In the genomic region with DNA sequence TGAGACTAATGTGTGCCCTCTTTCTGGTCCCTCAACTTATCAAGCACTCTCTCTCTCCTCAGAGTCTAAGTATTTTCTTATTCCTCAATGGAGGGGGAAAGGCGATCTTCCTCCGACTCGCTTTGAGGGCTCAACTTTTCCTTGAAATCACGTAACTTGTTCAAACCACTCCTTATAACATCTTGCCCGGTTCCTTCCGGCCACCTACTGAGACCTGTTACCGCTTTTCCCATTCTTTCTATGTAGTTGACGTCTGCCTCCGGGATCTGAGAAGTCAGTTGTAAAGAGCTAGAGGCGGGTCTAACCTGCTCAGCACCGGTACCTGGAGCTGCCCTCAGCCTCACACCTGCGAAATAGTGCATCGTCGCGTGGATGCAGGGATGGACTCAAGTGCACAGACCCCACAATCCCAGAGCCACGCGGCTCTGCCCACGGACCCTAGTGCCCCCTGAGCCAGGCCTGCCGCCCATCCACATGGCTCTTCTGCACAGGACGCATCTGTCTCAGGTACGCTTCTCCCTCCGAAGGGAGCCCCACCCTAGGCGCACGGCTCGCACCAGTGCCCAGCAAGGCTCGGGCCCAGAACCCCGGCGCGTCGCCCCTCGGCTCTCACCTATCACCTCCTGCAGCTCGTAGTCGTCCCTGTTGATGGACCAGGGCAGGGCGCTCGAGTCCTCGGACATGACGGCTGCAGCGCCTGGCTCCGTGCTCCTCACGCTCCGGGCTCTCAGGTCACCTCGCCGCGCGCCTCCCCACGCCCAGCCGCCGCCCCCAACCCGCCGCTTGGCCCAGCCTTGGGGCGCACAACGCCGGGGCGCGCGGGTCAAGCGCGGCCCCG, we compare ENCODE assay signal across 8 mouse cellular contexts. TPM values are rescaled to one million over a fixed set of nuclear protein-coding genes. Genes with fewer than 3 reads are reported as not detected.
DNase-seq lines count a peak whose midpoint lies in the region; ATAC-seq and TF ChIP-seq lines count a peak whose summit lies in the region.

No protein-coding gene starts in this region.

- ATAC-seq in heart, embryonic 14.5 days (ENCODE audit: insufficient number of reproducible peaks, insufficient read depth, low FRiP score, low read depth) = peak; percentile 15
- no peak for ATAC-seq in G1E (ENCODE audit: extremely low read depth, insufficient number of reproducible peaks, low FRiP score, poor library complexity, severe bottlenecking)
- ATAC-seq in erythroid progenitor cell, adult 5-6 weeks (replicated peaks; ENCODE audit: low FRiP score, poor library complexity, severe bottlenecking) = peak; percentile 16
- peak; percentile 20 for ATAC-seq in midbrain, postnatal 0 days (ENCODE audit: low FRiP score)

- H3K36me3 ChIP-seq in heart, embryonic 14.5 days (ENCODE audit: control insufficient read depth, insufficient read depth, low read length) = 0 out of 2 replicates have a peak, but pooled peaks cover 6% of the 10 kb centered on the region
- peaks cover 22% of the 10 kb centered on the region for H3K36me3 ChIP-seq in G1E (replicated peaks)
- no peaks in the 10 kb centered on the region for H3K36me3 ChIP-seq in midbrain, postnatal 0 days (ENCODE audit: insufficient read depth, low read length)

- WGBS in heart, embryonic 14.5 days = 2% methylated on average over 59 of the region's 59 CpGs
- WGBS in midbrain, postnatal 0 days = under 1% methylated on average over 55 of the region's 59 CpGs

- H3K4me3 ChIP-seq in heart, embryonic 14.5 days (ENCODE audit: control insufficient read depth in 1 of 2, insufficient read depth in 1 of 2, low read depth in 1 of 2, low read length in 2 of 2) = peak overlapping the region; percentile 53 to 95
- H3K4me3 ChIP-seq in G1E (ENCODE audit: low read depth, low read length) = peak overlapping the region; percentile 99
- H3K4me3 ChIP-seq in midbrain, postnatal 0 days (ENCODE audit: low read depth, low read length) = peak overlapping the region; percentile 91

- peak overlapping the region; percentile 91 for H3K9ac ChIP-seq in heart, embryonic 14.5 days (ENCODE audit: low read length)
- H3K9ac ChIP-seq in midbrain, postnatal 0 days (replicated peaks; ENCODE audit: low read length, poor library complexity, severe bottlenecking) = peak overlapping the region; percentile 87

- H3K4me1 ChIP-seq in heart, embryonic 14.5 days (ENCODE audit: control insufficient read depth in 2 of 2, insufficient read depth in 2 of 2, low read length in 2 of 2) = peaks cover 0 to 10% of the 10 kb centered on the region in 2 experiments; a peak in 2 of 4 replicates
- peaks cover 42% of the 10 kb centered on the region for H3K4me1 ChIP-seq in G1E (ENCODE audit: insufficient read depth, low read depth, low read length)
- H3K4me1 ChIP-seq in midbrain, postnatal 0 days (ENCODE audit: insufficient read depth, low read length) = no peaks in the 10 kb centered on the region

- H3K27ac ChIP-seq in heart, embryonic 14.5 days (replicated peaks in 1 of 2; ENCODE audit: control insufficient read depth in 1 of 2, insufficient read depth in 1 of 2, low read depth in 2 of 2, low read length in 2 of 2) = peak overlapping the region; percentile 89 to 93; a peak in 3 of 4 replicates
- H3K27ac ChIP-seq in midbrain, postnatal 0 days (ENCODE audit: low read depth, low read length) = peak overlapping the region; percentile 93

- H3K27me3 ChIP-seq in heart, embryonic 14.5 days (ENCODE audit: control insufficient read depth, insufficient read depth, low read length) = no peaks in the 10 kb centered on the region
- H3K27me3 ChIP-seq in G1E (ENCODE audit: insufficient read depth, low read length) = no peaks in the 10 kb centered on the region
- H3K27me3 ChIP-seq in midbrain, postnatal 0 days (ENCODE audit: insufficient read depth, low read length) = no peaks in the 10 kb centered on the region

- DNase-seq in heart, adult 8-10 months (ENCODE audit: low spot score) = no peak
- no peak for DNase-seq in G1E (ENCODE audit: low spot score)
- DNase-seq in kidney, postnatal 36 days = peak; percentile 10 to 21
- peak; percentile 5 for DNase-seq in midbrain, postnatal 0 days (ENCODE audit: low spot score)
- DNase-seq in ovary, adult 18-20 months (ENCODE audit: low spot score) = no peak
- no peak for DNase-seq in gastrocnemius, adult 18-20 months (ENCODE audit: low spot score)

- TF ChIP-seq CTCF in G1E (IDR thresholded peaks at IDR 0.05; ENCODE audit: low read depth, low read length) = no peak
- TF ChIP-seq CTCF in midbrain, postnatal 0 days (IDR thresholded peaks at IDR 0.05) = no peak

- peak overlapping the region; percentile 99 for H3K4me2 ChIP-seq in heart, embryonic 14.5 days (ENCODE audit: low read length)
- H3K4me2 ChIP-seq in midbrain, postnatal 0 days (ENCODE audit: low read depth, low read length, poor library complexity, severe bottlenecking) = peak overlapping the region; percentile 91

- H3K9me3 ChIP-seq in heart, embryonic 14.5 days (ENCODE audit: control insufficient read depth, low read length) = no peaks in the 10 kb centered on the region
- H3K9me3 ChIP-seq in G1E (replicated peaks) = no peaks in the 10 kb centered on the region
- no peaks in the 10 kb centered on the region for H3K9me3 ChIP-seq in midbrain, postnatal 0 days (ENCODE audit: low read length)

RNA-seq across cellular contexts. Expression of gene Oxsr1, which starts 0.6 kb away (rescaled TPM):
- 10.2 and 11.7 TPM in 2 replicates for polyA plus RNA-seq in heart, embryonic 14.5 days (2014; fragmentation: Nextera tagmentation; extraction: Ambion mirVana)
- 10 to 100 TPM; 52.5 to 63.2 (median 55.3) TPM for total RNA-seq in heart, adult 8-10 months (2022)
- 35.4 and 59.7 TPM in 2 replicates for total RNA-seq in G1E (2014; fragmentation: Nextera tagmentation)
- total RNA-seq in G1E (2017) = 53.5 and 56.3 TPM in 2 replicates
- polyA plus RNA-seq in G1E (2012) = 14.7 and 18.2 TPM in 2 replicates
- total RNA-seq in erythroid progenitor cell, adult 5-6 weeks (2015; ENCODE audit: low replicate concordance) = 20.9 and 48.6 TPM in 2 replicates
- 35.0 and 37.1 TPM in 2 replicates for total RNA-seq in erythroid progenitor cell, adult 5-6 weeks (2017; ENCODE audit: low replicate concordance)
- total RNA-seq in midbrain, postnatal 0 days (2014; rRNA removed) = 38.5 and 55.7 TPM in 2 replicates
- polyA plus RNA-seq in midbrain, postnatal 0 days (2015; fragmentation: Nextera tagmentation; extraction: Ambion mirVana) = 10.5 and 10.7 TPM in 2 replicates
- total RNA-seq in gastrocnemius, adult 18-20 months (2021) = 10 to 100 TPM; 65.3 to 67.3 TPM

RNA-seq across cellular contexts. Expression of gene Acaa1a, which starts 17.9 kb away (rescaled TPM):
- polyA plus RNA-seq in heart, embryonic 14.5 days (2014; fragmentation: Nextera tagmentation; extraction: Ambion mirVana) = 78.3 and 81.6 TPM in 2 replicates
- total RNA-seq in heart, adult 8-10 months (2022) = 10 to 100 TPM; 75.1 to 88.4 (median 78.0) TPM
- total RNA-seq in G1E (2014; fragmentation: Nextera tagmentation) (14.2 and 18.1 TPM in 2 replicates), G1E (2017) (30.7 and 31.9 TPM in 2 replicates)
- 53.4 and 71.2 TPM in 2 replicates for polyA plus RNA-seq in G1E (2012)
- 5.9 and 10.8 TPM in 2 replicates for total RNA-seq in erythroid progenitor cell, adult 5-6 weeks (2015; ENCODE audit: low replicate concordance)
- total RNA-seq in erythroid progenitor cell, adult 5-6 weeks (2017; ENCODE audit: low replicate concordance) = 5.2 and 5.4 TPM in 2 replicates
- total RNA-seq in midbrain, postnatal 0 days (2014; rRNA removed) = 106 and 120 TPM in 2 replicates
- 75.5 and 82.6 TPM in 2 replicates for polyA plus RNA-seq in midbrain, postnatal 0 days (2015; fragmentation: Nextera tagmentation; extraction: Ambion mirVana)
- 10 to 100 TPM; 35.4 to 35.6 TPM for total RNA-seq in gastrocnemius, adult 18-20 months (2021)

RNA-seq across cellular contexts. Expression of gene Myd88, which starts 19.6 kb away (rescaled TPM):
- polyA plus RNA-seq in heart, embryonic 14.5 days (2014; fragmentation: Nextera tagmentation; extraction: Ambion mirVana) = 13.2 and 14.9 TPM in 2 replicates
- total RNA-seq in heart, adult 8-10 months (2022) = 10 to 100 TPM; 10.7 to 12.5 (median 11.4) TPM
- total RNA-seq in G1E (2014; fragmentation: Nextera tagmentation) = 24.4 and 31.3 TPM in 2 replicates
- 26.0 and 27.0 TPM in 2 replicates for total RNA-seq in G1E (2017)
- polyA plus RNA-seq in G1E (2012) = 8.9 and 12.3 TPM in 2 replicates
- 22.6 and 25.9 TPM in 2 replicates for total RNA-seq in erythroid progenitor cell, adult 5-6 weeks (2015; ENCODE audit: low replicate concordance)
- 5.9 and 14.0 TPM in 2 replicates for total RNA-seq in erythroid progenitor cell, adult 5-6 weeks (2017; ENCODE audit: low replicate concordance)
- total RNA-seq in midbrain, postnatal 0 days (2014; rRNA removed) = 4.2 and 5.9 TPM in 2 replicates
- 4.7 and 5.6 TPM in 2 replicates for polyA plus RNA-seq in midbrain, postnatal 0 days (2015; fragmentation: Nextera tagmentation; extraction: Ambion mirVana)
- total RNA-seq in gastrocnemius, adult 18-20 months (2021) = 1 to 10 TPM; 4.8 to 6.6 TPM

RNA-seq across cellular contexts. Expression of gene Xylb, which starts 35.6 kb away (rescaled TPM):
- polyA plus RNA-seq in heart, embryonic 14.5 days (2014; fragmentation: Nextera tagmentation; extraction: Ambion mirVana) = 1.2 and 2.0 TPM in 2 replicates
- total RNA-seq in heart, adult 8-10 months (2022) = under 1 TPM; 0.25 to 0.41 (median 0.39) TPM
- 20.0 and 23.7 TPM in 2 replicates for total RNA-seq in G1E (2014; fragmentation: Nextera tagmentation)
- 9.9 and 10.3 TPM in 2 replicates for total RNA-seq in G1E (2017)
- polyA plus RNA-seq in G1E (2012) = 7.7 and 8.1 TPM in 2 replicates
- total RNA-seq in erythroid progenitor cell, adult 5-6 weeks (2015; ENCODE audit: low replicate concordance) = not detected in 2 replicates
- not detected in 2 replicates for total RNA-seq in erythroid progenitor cell, adult 5-6 weeks (2017; ENCODE audit: low replicate concordance)
- 2.6 and 3.2 TPM in 2 replicates for total RNA-seq in midbrain, postnatal 0 days (2014; rRNA removed)
- 3.9 and 4.3 TPM in 2 replicates for polyA plus RNA-seq in midbrain, postnatal 0 days (2015; fragmentation: Nextera tagmentation; extraction: Ambion mirVana)
- total RNA-seq in gastrocnemius, adult 18-20 months (2021) = under 1 TPM; 0.09 to 0.38 TPM

RNA-seq across cellular contexts. Expression of gene Slc22a14, which starts 43.7 kb away (rescaled TPM):
- not detected in 2 replicates for polyA plus RNA-seq in heart, embryonic 14.5 days (2014; fragmentation: Nextera tagmentation; extraction: Ambion mirVana)
- under 1 TPM in 2 of 4 experiments, not detected in 2; 0.31 to 0.47 TPM for total RNA-seq in heart, adult 8-10 months (2022)
- not detected in 2 replicates for total RNA-seq in G1E (2014; fragmentation: Nextera tagmentation)
- total RNA-seq in G1E (2017) = not detected in 2 replicates
- not detected in 2 replicates for polyA plus RNA-seq in G1E (2012)
- total RNA-seq in erythroid progenitor cell, adult 5-6 weeks (2015; ENCODE audit: low replicate concordance) = not detected in 2 replicates
- not detected in 2 replicates for total RNA-seq in erythroid progenitor cell, adult 5-6 weeks (2017; ENCODE audit: low replicate concordance)
- not detected in 2 replicates for total RNA-seq in midbrain, postnatal 0 days (2014; rRNA removed)
- 0.15 TPM in 1 of 2 replicates, not detected in the other for polyA plus RNA-seq in midbrain, postnatal 0 days (2015; fragmentation: Nextera tagmentation; extraction: Ambion mirVana)
- total RNA-seq in gastrocnemius, adult 18-20 months (2021) = not detected

Comparison
In these comparisons a context has a peak if more than half of its experiments do, and no peak if none do; other contexts are left out.
1. DNase-seq: peak in kidney, postnatal 36 days (2 of 2) and midbrain, postnatal 0 days (single experiment); none in heart, adult 8-10 months (single experiment), G1E (single experiment), ovary, adult 18-20 months (single experiment) and gastrocnemius, adult 18-20 months (single experiment).
2. Peak in every context shown above with its lines, with median percentiles within 50 percentile points of each other: H3K4me3 ChIP-seq.